Mouse (Mus musculus) kidney, adult 10 weeks (tissue): ENCODE data around the gene Frmd6. TPM values are rescaled to one million over a fixed set of nuclear protein-coding genes. Genes with fewer than 3 reads are reported as not detected.

Experiments
- polyA plus RNA-seq: library from polyadenylated mRNA; stranded (reverse); fragments of 350-450 nt; fragmentation: Illumina TruSeq; extraction: RNeasy Lipid Tissue Mini Kit (QIAGEN cat#74804); gene quantifications from one replicate; pipeline ENCODE4 v1.2.3, GENCODE M21; 2014; ENCODE audit warnings: low read depth, low replicate concordance

Frmd6 gene
- 9.2 TPM for polyA plus RNA-seq

GRCm38 (mm10) chr12:70824729-70825650, at the start of gene Frmd6:
TSS of gene Frmd6 (plus strand) at chr12:70825514.

GRCm38 (mm10) chr12:70937571-70938384, 112.5 kb downstream of the Frmd6 start, which contains the start of gene Actr10:
TSS of gene Actr10 (plus strand) at chr12:70937857.

Other genes starting within 250 kb of the Frmd6 start
- 215 TPM for gene Actr10, start 112.3 kb downstream of the Frmd6 start, polyA plus RNA-seq
- gene Psma3, start 149.1 kb downstream of the Frmd6 start, polyA plus RNA-seq, result 718 TPM
- 25.4 TPM for gene Arid4a, start 190.5 kb downstream of the Frmd6 start, polyA plus RNA-seq